Mouse (Mus musculus) MEL (cell line): ENCODE measurements around the gene Hmg20b. TPM values are rescaled to one million over a fixed set of nuclear protein-coding genes. Genes with fewer than 3 reads are reported as not detected.

Source experiments
- DNase-seq: peaks from one replicate; pipeline ENCODE4 v3.0.0; 2011; ENCODE audit warnings: low read depth, low spot score
- H3K27ac ChIP-seq: 2 replicates; pipeline ENCODE4 v1.5.1; 2012; ENCODE audit warnings: low read depth, mild to moderate bottlenecking, control low read depth, low read length, moderate library complexity; ENCODE audit not compliant: control insufficient read depth
- H3K27me3 ChIP-seq, 2 experiments: fragments of 150-350 bp in 1 of 2; sonication (generic) in 1 of 2; 2 replicates each; pipeline ENCODE4 v1.6.1; 2012; ENCODE audit warnings: low read length in 2 of 2, mild to moderate bottlenecking in 2 of 2, improper control_type of control experiment in 1 of 2, moderate library complexity in 1 of 2; ENCODE audit not compliant: insufficient read depth in 2 of 2, control insufficient read depth in 1 of 2
- H3K36me3 ChIP-seq, 2 experiments: 2 replicates each; pipeline ENCODE4 v1.6.1; 2012 to 2014; ENCODE audit warnings: low read length in 2 of 2, improper control_type of control experiment in 1 of 2, inconsistent platforms in 1 of 2, mild to moderate bottlenecking in 1 of 2; ENCODE audit not compliant: insufficient read depth in 2 of 2, control insufficient read depth in 1 of 2
- H3K4me1 ChIP-seq, 2 experiments: fragments of 150-350 bp in 1 of 2; sonication (generic) in 1 of 2; 2 replicates each; pipeline ENCODE4 v1.6.1; 2012; ENCODE audit warnings: low read length in 2 of 2, improper control_type of control experiment in 1 of 2, mild to moderate bottlenecking in 1 of 2; ENCODE audit not compliant: insufficient read depth in 2 of 2, control insufficient read depth in 1 of 2
- H3K4me3 ChIP-seq, 2 experiments: fragments of 150-350 bp in 1 of 2; sonication (generic) in 1 of 2; 2 replicates each; pipeline ENCODE4 v1.5.1; 2012; ENCODE audit warnings: low read depth in 2 of 2, low read length in 2 of 2, mild to moderate bottlenecking in 2 of 2, moderate library complexity in 2 of 2, control low read depth in 1 of 2, improper control_type of control experiment in 1 of 2; ENCODE audit not compliant: control insufficient read depth in 1 of 2, insufficient read depth in 1 of 2
- H3K79me2 ChIP-seq: 2 replicates; pipeline ENCODE4 v1.6.1; 2012; ENCODE audit warnings: mild to moderate bottlenecking, low read length, moderate library complexity; ENCODE audit not compliant: control insufficient read depth, poor library complexity, insufficient read depth
- H3K9ac ChIP-seq: 2 replicates; pipeline ENCODE4 v1.6.1; 2012; ENCODE audit warnings: low read depth, mild to moderate bottlenecking, control low read depth, low read length, moderate library complexity; ENCODE audit not compliant: control insufficient read depth, poor library complexity, severe bottlenecking
- H3K9me3 ChIP-seq: fragments of 150-350 bp; sonication (generic); replicated peaks from 2 replicates; pipeline ENCODE4 v1.6.1; 2012; ENCODE audit warnings: mild to moderate bottlenecking, low read length, improper control_type of control experiment, moderate library complexity; ENCODE audit not compliant: insufficient read depth
- CTCF ChIP-seq, 3 experiments: IDR thresholded peaks in 2 of 3; conservative IDR thresholded peaks in 1 of 3; 2 replicates each; pipeline ENCODE4 v1.5.1; 2011 to 2012; ENCODE audit warnings: low read length in 3 of 3, low read depth in 2 of 3, mild to moderate bottlenecking in 2 of 3, improper control_type of control experiment in 1 of 3, inconsistent platforms in 1 of 3, mixed read lengths in 1 of 3, moderate library complexity in 1 of 3; ENCODE audit not compliant: control insufficient read depth in 1 of 3, insufficient read depth in 1 of 3, poor library complexity in 1 of 3, severe bottlenecking in 1 of 3
- ELF1 ChIP-seq: IDR thresholded peaks from 2 replicates; pipeline ENCODE4 v1.6.1; 2014; ENCODE audit warnings: low read depth, mild to moderate bottlenecking, inconsistent platforms, low read length, improper control_type of control experiment, moderate library complexity
- GABPA ChIP-seq: IDR thresholded peaks from 2 replicates; pipeline ENCODE4 v1.6.1; 2012; ENCODE audit warnings: low read depth, mild to moderate bottlenecking, inconsistent platforms, low read length, improper control_type of control experiment, moderate library complexity
- KAT2A ChIP-seq: conservative IDR thresholded peaks from 2 replicates; pipeline ENCODE4 v1.6.1; 2012; ENCODE audit warnings: low read depth, low read length, improper control_type of control experiment, inconsistent platforms
- MAX ChIP-seq: IDR thresholded peaks from 2 replicates; pipeline ENCODE4 v1.6.1; 2011; ENCODE audit warnings: low read length, improper control_type of control experiment
- MEF2A ChIP-seq: IDR thresholded peaks from 2 replicates; pipeline ENCODE4 v1.6.1; 2014; ENCODE audit warnings: low read depth, mild to moderate bottlenecking, inconsistent platforms, low read length, improper control_type of control experiment; ENCODE audit not compliant: poor library complexity, insufficient replicate concordance, severe bottlenecking; ENCODE audit errors: extremely low read depth
- MYB ChIP-seq: IDR thresholded peaks from 2 replicates; pipeline ENCODE4 v1.6.1; 2011; ENCODE audit warnings: mild to moderate bottlenecking, low read depth, low read length, improper control_type of control experiment
- MYC ChIP-seq: IDR thresholded peaks from 2 replicates; pipeline ENCODE4 v1.6.1; 2011; ENCODE audit warnings: low read depth, mild to moderate bottlenecking, low read length, improper control_type of control experiment, moderate library complexity
- POLR2A ChIP-seq, 2 experiments: IDR thresholded peaks; 2 replicates each; pipeline ENCODE4 v1.6.1; 2011 to 2012; ENCODE audit warnings: low read length in 2 of 2, mild to moderate bottlenecking in 2 of 2, control low read depth in 1 of 2, improper control_type of control experiment in 1 of 2, low read depth in 1 of 2, moderate library complexity in 1 of 2; ENCODE audit not compliant: control insufficient read depth in 1 of 2, insufficient read depth in 1 of 2, poor library complexity in 1 of 2
- POLR2AphosphoS5 ChIP-seq: IDR thresholded peaks from 2 replicates; pipeline ENCODE4 v1.6.1; 2012; ENCODE audit warnings: low read depth, borderline replicate concordance, mild to moderate bottlenecking, inconsistent platforms, low read length, moderate library complexity, mixed read lengths
- RAD21 ChIP-seq: IDR thresholded peaks from 2 replicates; pipeline ENCODE4 v1.6.1; 2011; ENCODE audit warnings: mild to moderate bottlenecking, low read depth, low read length, improper control_type of control experiment
- SMC3 ChIP-seq: IDR thresholded peaks from 2 replicates; pipeline ENCODE4 v1.6.1; 2011; ENCODE audit warnings: low read depth, low read length, improper control_type of control experiment
- TAL1 ChIP-seq: IDR thresholded peaks from 2 replicates; pipeline ENCODE4 v1.6.1; 2012; ENCODE audit warnings: mild to moderate bottlenecking, inconsistent platforms, low read length, moderate library complexity, mixed read lengths
- TBP ChIP-seq: IDR thresholded peaks from 2 replicates; pipeline ENCODE4 v1.8.0; 2011; ENCODE audit warnings: low read depth, low read length, improper control_type of control experiment
- USF1 ChIP-seq: IDR thresholded peaks from 2 replicates; pipeline ENCODE4 v1.6.1; 2014; ENCODE audit warnings: low read depth, mild to moderate bottlenecking, inconsistent platforms, low read length, improper control_type of control experiment, moderate library complexity
- polyA plus RNA-seq, 2 experiments: library from polyadenylated mRNA; stranded (reverse) in 1 of 2; unstranded in 1 of 2; fragments of >175 nt in 1 of 2; fragments of >200 nt in 1 of 2; gene quantifications; 2 replicates each; pipeline versions ENCODE4 v1.2.1 to v1.2.4; 2012; ENCODE audit warnings: low replicate concordance in 2 of 2, low read depth in 1 of 2; ENCODE audit not compliant: insufficient read length in 2 of 2, insufficient read depth in 1 of 2, missing spikeins in 1 of 2
- total RNA-seq: library from RNA; depleted of rRNA; stranded (reverse); fragments of 300-350 nt; gene quantifications from 2 replicates; pipeline ENCODE4 v1.2.3, GENCODE M21; 2012

The Hmg20b gene
- total and polyA plus RNA-seq, 3 experiments: 27.0 to 92.7 TPM; not detected in 1

- no peaks in the 10 kb centered on the region for H3K27me3 ChIP-seq
- H3K79me2 ChIP-seq: peaks cover 35% of the 10 kb centered on the region
- no peak overlapping the region for H3K27ac ChIP-seq
- DNase-seq: no peak
- no peak overlapping the region for H3K4me3 ChIP-seq
- no peak overlapping the region for H3K9ac ChIP-seq
- no peaks in the 10 kb centered on the region for H3K9me3 ChIP-seq
- peaks cover 5 to 25% of the 10 kb centered on the region in 2 experiments for H3K36me3 ChIP-seq
- peaks cover 18 to 27% of the 10 kb centered on the region in 2 experiments for H3K4me1 ChIP-seq
- TF ChIP-seq POLR2A (IDR thresholded peaks at IDR 0.05; ENCODE audit: control insufficient read depth in 1 of 2, insufficient read depth in 1 of 2, low read depth in 1 of 2, low read length in 2 of 2, poor library complexity in 1 of 2) (no peak), RAD21 (no peak), MAX (no peak), SMC3 (no peak), MYC (no peak)
Observed at GRCm38 (mm10) chr10:81375322-81375721, 25.0 kb upstream of the Hmg20b start.

GRCm38 (mm10) chr10:81367207-81367495 is 16.9 kb upstream of the Hmg20b start:
- Histone ChIP-seq H3K9ac (no peak overlapping the region), H3K27ac (no peak overlapping the region), H3K36me3 (0 out of 4 replicates have a peak, but pooled peaks cover 0 to 3% of the 10 kb centered on the region in 2 experiments), H3K4me3 (no peak overlapping the region), H3K79me2 (no peaks in the 10 kb centered on the region), H3K4me1 (peaks cover 0 to 5% of the 10 kb centered on the region in 2 experiments; a peak in 1 of 4 replicates), H3K9me3 (no peaks in the 10 kb centered on the region), H3K27me3 (no peaks in the 10 kb centered on the region)
- no peak for DNase-seq
- no peak for TF ChIP-seq ELF1
- TF ChIP-seq SMC3: no peak; the same call in 1 of the 2 replicates
- TF ChIP-seq MYB: no peak
- no peak for TF ChIP-seq TAL1
- no peak; the same call in 1 of the 2 replicates for TF ChIP-seq POLR2AphosphoS5
- TF ChIP-seq MEF2A: no peak
- no peak for TF ChIP-seq USF1
- TF ChIP-seq CTCF (IDR thresholded peaks at IDR 0.05 in 2 of 3, conservative IDR thresholded peaks at IDR 0.05 in 1 of 3; ENCODE audit: control insufficient read depth in 1 of 3, insufficient read depth in 1 of 3, low read depth in 2 of 3, low read length in 3 of 3, poor library complexity in 1 of 3, severe bottlenecking in 1 of 3): no peak
- TF ChIP-seq GABPA: no peak
- TF ChIP-seq TBP: no peak
- no peak for TF ChIP-seq KAT2A
